Mouse (Mus musculus): ENCODE results near the gene Kif16b. TPM values are rescaled to one million over a fixed set of nuclear protein-coding genes. Genes with fewer than 3 reads are reported as not detected.

Gene Kif16b
- polyA plus RNA-seq, 1 experiment from 2014 or later, result 9.4 TPM

DNA sequence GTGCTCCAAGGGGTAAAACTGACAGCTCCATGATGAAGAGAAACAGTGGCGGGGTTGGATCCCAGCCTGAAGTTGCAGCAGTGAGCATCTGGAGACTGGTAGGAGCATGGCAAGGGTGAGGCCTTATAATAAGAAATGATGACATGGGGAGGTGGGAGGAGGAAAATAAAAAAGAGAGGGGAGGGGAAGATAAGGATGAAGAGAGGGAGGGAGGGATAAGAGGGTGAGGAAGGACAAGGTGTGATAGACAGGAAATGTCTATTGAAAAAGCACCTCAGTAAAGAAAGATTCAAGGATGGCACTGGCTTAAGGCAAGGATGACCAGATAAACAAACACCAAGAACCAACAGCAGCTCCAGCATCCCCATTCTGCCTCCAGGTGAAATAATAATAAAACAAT, 126.6 kb downstream of the Kif16b start:
- H3K9ac ChIP-seq, result no peak overlapping the region
- ATAC-seq (ENCODE audit: extremely low read depth, insufficient number of reproducible peaks, low FRiP score, low TSS enrichment), result no peak
- no peak overlapping the region for H3K27ac ChIP-seq (replicated peaks)
- WGBS, result 64% methylated on average over 1 of the region's 1 CpGs
- H3K27me3 ChIP-seq (replicated peaks), result no peaks in the 10 kb centered on the region
- H3K36me3 ChIP-seq, result no peaks in the 10 kb centered on the region
- no peak overlapping the region for H3K4me3 ChIP-seq
- H3K4me2 ChIP-seq, result no peak overlapping the region
- 0 out of 2 replicates have a peak, but pooled peaks cover 4% of the 10 kb centered on the region for H3K4me1 ChIP-seq
- no peaks in the 10 kb centered on the region for H3K9me3 ChIP-seq

DNA sequence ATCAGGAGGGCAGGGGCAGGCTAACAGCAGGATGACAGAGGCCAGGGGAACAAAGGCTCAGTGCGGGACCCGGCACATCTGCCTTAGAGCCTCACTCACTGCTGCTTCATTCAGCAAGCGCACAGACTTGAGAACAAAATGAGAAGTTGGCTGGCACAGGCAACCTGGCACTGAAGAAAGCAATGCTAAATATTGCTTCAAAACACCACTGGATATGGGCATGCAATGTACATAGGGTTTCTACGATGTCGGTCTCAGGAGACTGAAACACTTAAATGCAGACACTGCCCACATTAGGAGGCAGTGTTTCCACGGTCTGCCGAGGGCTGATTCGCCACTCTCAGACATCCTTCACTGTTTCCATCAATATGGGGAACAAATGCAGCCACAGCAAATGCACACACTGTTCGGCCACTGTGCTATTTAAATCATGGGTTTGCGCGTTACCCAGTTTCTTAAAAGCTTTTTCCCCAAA, 131.6 kb downstream of the Kif16b start:
- 81% methylated on average over 11 of the region's 11 CpGs for WGBS
- Histone ChIP-seq H3K36me3 (no peaks in the 10 kb centered on the region), H3K4me1 (no peaks in the 10 kb centered on the region), H3K4me2 (no peak overlapping the region), H3K27ac (replicated peaks) (no peak overlapping the region), H3K4me3 (no peak overlapping the region), H3K27me3 (replicated peaks) (no peaks in the 10 kb centered on the region), H3K9ac (no peak overlapping the region), H3K9me3 (no peaks in the 10 kb centered on the region)
- no peak for ATAC-seq (ENCODE audit: extremely low read depth, insufficient number of reproducible peaks, low FRiP score, low TSS enrichment)

DNA sequence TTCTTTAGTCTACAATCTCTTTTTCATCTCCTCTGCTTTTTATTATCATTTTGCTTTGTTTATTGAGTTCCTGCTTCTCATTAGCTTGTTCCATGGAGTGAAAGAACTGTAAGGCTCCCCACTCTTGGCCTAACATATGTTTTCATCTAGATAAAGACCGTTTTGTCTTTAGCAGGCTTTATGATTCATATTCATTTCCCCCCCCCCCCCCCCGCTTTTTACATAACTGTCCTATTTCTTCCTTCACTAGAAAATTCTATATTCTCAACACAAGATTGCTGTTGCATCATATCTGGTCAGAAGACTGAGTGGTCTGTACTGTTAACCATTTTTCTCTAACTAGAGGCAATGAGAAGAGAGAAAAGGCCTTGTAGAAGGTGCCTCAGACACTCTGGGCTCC, 137.1 kb downstream of the Kif16b start:
- Histone ChIP-seq H3K4me3 (no peak overlapping the region), H3K9ac (no peak overlapping the region), H3K4me2 (no peak overlapping the region), H3K9me3 (no peaks in the 10 kb centered on the region), H3K4me1 (0 out of 2 replicates have a peak, but pooled peaks cover 5% of the 10 kb centered on the region), H3K36me3 (no peaks in the 10 kb centered on the region), H3K27me3 (replicated peaks) (no peaks in the 10 kb centered on the region), H3K27ac (replicated peaks) (no peak overlapping the region)
- no peak for ATAC-seq (ENCODE audit: extremely low read depth, insufficient number of reproducible peaks, low FRiP score, low TSS enrichment)
- 61% methylated on average over 2 of the region's 2 CpGs for WGBS

DNA sequence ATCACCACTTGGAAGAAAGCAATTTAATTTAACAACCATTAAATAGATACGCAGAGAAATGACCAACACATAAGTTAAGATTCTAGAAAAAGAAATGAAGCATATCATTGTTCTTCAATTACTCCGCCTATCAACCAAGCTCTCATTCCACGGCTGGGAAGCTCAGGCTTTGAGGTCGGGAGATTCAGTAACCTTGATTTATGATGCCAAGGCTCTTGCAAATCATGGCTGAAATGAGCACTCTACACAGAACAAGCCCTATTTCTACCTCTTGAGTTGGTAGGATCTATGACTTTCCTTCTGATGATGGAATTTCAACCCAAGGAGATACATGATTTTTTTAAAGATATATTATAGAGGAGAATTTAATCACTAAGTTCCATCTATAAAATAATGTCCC, 140.5 kb downstream of the Kif16b start:
- H3K36me3 ChIP-seq, result peaks cover 2% of the 10 kb centered on the region; the same call in 1 of the 2 replicates
- H3K9ac ChIP-seq, result no peak overlapping the region
- no peak overlapping the region for H3K4me2 ChIP-seq
- WGBS, result 77% methylated on average over 4 of the region's 4 CpGs
- no peak overlapping the region for H3K27ac ChIP-seq (replicated peaks)
- H3K4me3 ChIP-seq, result no peak overlapping the region
- peaks cover 11% of the 10 kb centered on the region; the same call in 1 of the 2 replicates for H3K4me1 ChIP-seq
- ATAC-seq (ENCODE audit: extremely low read depth, insufficient number of reproducible peaks, low FRiP score, low TSS enrichment), result no peak
- H3K27me3 ChIP-seq (replicated peaks), result no peaks in the 10 kb centered on the region
- no peaks in the 10 kb centered on the region for H3K9me3 ChIP-seq

DNA sequence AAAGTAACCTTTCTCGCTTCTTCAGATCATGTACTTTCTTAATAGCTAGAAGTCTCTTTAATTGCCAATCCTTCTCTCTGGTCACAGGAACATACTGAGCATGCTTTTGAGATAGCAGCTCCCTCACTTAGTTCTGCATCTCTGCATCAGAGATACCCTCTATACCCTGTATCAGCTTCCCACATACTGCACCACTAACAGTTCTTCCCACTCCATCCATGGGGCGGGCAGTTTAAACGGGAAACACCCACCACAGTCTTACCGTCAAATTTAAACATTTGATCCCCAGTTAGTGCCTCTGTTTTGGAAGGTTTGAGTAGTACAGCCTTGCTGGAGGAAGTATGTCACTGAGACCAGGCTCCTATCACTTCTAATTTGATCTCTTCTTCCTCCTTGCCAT, 142.1 kb downstream of the Kif16b start:
- peaks cover 11% of the 10 kb centered on the region; the same call in 1 of the 2 replicates for H3K4me1 ChIP-seq
- H3K9ac ChIP-seq, result no peak overlapping the region
- peaks cover 7% of the 10 kb centered on the region; the same call in 1 of the 2 replicates for H3K36me3 ChIP-seq
- WGBS, result 88% methylated on average over 4 of the region's 4 CpGs
- no peak overlapping the region for H3K4me2 ChIP-seq
- H3K27me3 ChIP-seq (replicated peaks), result no peaks in the 10 kb centered on the region
- H3K27ac ChIP-seq (replicated peaks), result no peak overlapping the region
- no peak for ATAC-seq (ENCODE audit: extremely low read depth, insufficient number of reproducible peaks, low FRiP score, low TSS enrichment)
- no peaks in the 10 kb centered on the region for H3K9me3 ChIP-seq
- no peak overlapping the region for H3K4me3 ChIP-seq

DNA sequence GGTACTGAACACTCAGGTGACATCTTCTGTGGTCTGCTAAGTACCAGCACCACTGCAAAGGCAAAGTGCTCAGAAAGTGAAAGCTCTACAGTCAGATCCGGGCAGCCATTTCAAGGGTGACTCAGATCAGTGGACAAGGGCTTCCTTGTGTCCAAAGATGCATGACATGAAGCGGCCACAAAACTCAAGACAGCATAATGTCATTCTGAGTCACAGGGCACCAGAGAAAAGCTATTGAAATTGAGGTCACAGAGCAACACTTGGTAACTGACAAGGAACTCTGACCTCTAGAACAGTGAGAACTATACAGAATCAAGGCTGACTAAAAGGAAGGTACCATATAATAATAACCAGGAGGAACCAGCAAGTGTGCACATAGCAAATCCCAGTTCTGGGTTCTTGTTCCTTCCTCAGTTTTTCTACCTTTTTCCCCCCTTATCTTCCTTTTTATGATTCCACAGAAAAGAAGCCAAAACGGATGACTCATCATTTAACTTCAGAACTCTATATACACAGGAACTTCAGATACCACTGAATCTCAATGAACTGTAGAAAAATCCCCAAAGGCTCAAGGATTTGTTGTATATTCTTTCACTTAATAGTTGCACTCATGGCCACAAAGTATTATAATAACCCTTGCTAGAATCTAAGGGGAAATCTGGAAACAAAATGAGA, 143.1 kb downstream of the Kif16b start:
- Histone ChIP-seq H3K27me3 (replicated peaks) (no peaks in the 10 kb centered on the region), H3K36me3 (peaks cover 7% of the 10 kb centered on the region; the same call in 1 of the 2 replicates), H3K4me2 (no peak overlapping the region), H3K4me3 (no peak overlapping the region), H3K4me1 (peaks cover 11% of the 10 kb centered on the region; the same call in 1 of the 2 replicates), H3K27ac (replicated peaks) (no peak overlapping the region), H3K9me3 (no peaks in the 10 kb centered on the region), H3K9ac (no peak overlapping the region)
- WGBS, result 69% methylated on average over 3 of the region's 3 CpGs
- ATAC-seq (ENCODE audit: extremely low read depth, insufficient number of reproducible peaks, low FRiP score, low TSS enrichment), result no peak

DNA sequence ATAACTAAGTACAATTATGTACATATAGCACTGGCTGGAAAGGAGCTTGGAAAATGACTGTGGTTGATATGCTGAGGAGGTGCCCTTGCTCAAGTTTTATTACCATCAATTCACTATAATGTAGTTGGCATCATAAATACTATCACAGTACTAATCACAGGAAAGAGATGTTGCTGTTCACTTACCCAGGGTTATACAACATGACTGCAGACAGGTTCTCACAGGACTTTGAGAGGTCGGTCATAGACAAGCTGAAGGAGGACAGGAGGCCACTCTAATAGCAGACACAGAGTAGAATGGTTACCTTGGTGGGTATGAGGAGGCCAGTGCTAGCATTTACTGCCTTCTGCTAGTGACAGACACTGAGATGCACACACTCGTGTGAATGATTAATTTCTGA, 162.0 kb downstream of the Kif16b start:
- ATAC-seq (ENCODE audit: extremely low read depth, insufficient number of reproducible peaks, low FRiP score, low TSS enrichment), result no peak
- H3K9ac ChIP-seq, result no peak overlapping the region
- no peaks in the 10 kb centered on the region; the same call in 1 of the 2 replicates for H3K4me1 ChIP-seq
- no peaks in the 10 kb centered on the region for H3K27me3 ChIP-seq (replicated peaks)
- no peak overlapping the region for H3K4me2 ChIP-seq
- 69% methylated on average over 2 of the region's 2 CpGs for WGBS
- H3K4me3 ChIP-seq, result no peak overlapping the region
- no peaks in the 10 kb centered on the region for H3K9me3 ChIP-seq
- no peak overlapping the region for H3K27ac ChIP-seq (replicated peaks)
- H3K36me3 ChIP-seq, result peaks cover 6% of the 10 kb centered on the region

DNA sequence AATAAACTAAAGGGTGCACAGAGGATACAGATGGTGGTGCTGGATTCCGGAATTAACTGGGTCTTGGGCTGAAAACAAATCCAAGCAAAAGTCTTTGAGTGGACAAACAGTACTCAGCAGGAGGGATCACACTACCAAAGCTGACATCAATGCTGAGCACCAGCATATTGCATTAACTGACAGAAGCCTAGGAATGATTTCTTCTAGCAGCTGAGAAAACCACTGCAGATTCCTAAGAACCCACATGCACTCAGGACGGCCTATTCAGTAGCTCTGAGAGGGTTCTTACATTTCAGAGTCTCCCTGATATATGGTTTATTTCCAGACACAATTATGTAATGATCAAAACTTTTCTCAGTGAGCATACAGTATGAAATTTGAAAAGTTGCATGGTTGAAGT, 162.8 kb downstream of the Kif16b start:
- H3K27ac ChIP-seq (replicated peaks), result no peak overlapping the region
- no peak overlapping the region for H3K9ac ChIP-seq
- H3K4me2 ChIP-seq, result no peak overlapping the region
- no peak overlapping the region for H3K4me3 ChIP-seq
- 76% methylated on average over 2 of the region's 2 CpGs for WGBS
- H3K27me3 ChIP-seq (replicated peaks), result no peaks in the 10 kb centered on the region
- peaks cover 6% of the 10 kb centered on the region for H3K36me3 ChIP-seq
- peaks cover 5% of the 10 kb centered on the region; the same call in 1 of the 2 replicates for H3K4me1 ChIP-seq
- H3K9me3 ChIP-seq, result no peaks in the 10 kb centered on the region
- ATAC-seq (ENCODE audit: extremely low read depth, insufficient number of reproducible peaks, low FRiP score, low TSS enrichment), result no peak

DNA sequence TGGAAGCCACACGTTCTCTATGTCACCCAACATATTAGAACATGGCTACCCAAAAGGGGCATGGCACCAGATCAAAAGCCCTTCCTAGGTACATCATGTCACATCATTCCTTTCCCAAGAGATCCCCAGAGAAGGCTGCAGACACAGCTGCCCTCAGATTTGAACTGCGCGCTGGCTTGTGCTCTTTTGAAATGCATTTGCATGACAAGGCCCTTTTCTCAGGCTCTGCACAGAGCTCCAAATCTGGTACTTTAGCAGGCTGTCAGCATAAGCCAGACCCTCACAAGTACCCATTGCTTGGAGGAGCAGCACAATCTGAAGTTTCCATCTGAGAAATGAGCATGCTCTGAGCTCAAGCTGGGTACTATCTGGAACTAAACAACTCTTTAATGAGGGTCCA, 165.6 kb downstream of the Kif16b start:
- Histone ChIP-seq H3K36me3 (peaks cover 3% of the 10 kb centered on the region), H3K9ac (no peak overlapping the region), H3K9me3 (no peaks in the 10 kb centered on the region), H3K27me3 (replicated peaks) (no peaks in the 10 kb centered on the region), H3K4me2 (no peak overlapping the region), H3K4me3 (no peak overlapping the region), H3K27ac (replicated peaks) (no peak overlapping the region), H3K4me1 (peaks cover 30% of the 10 kb centered on the region)
- no peak for ATAC-seq (ENCODE audit: extremely low read depth, insufficient number of reproducible peaks, low FRiP score, low TSS enrichment)
- 89% methylated on average over 3 of the region's 3 CpGs for WGBS

DNA sequence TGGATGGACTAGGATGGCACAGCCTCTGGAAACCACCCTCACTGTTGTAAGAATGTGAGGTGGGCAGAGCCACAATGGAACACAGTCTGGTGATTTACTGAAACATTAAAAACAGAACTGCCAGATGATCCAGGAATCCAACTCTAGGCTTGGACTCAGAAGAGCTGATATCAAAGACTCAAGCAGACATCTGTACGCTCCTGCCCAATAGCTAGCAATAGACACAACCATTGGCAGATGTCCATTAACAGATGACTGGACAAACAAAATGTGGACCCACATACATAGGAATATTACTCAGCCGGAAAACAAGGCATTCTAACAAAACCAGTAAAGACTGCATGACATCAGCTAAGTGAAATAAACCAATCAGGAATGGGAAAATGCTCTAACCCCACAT, 167.3 kb downstream of the Kif16b start:
- no peak overlapping the region for H3K4me3 ChIP-seq
- H3K9me3 ChIP-seq, result no peaks in the 10 kb centered on the region
- no peaks in the 10 kb centered on the region for H3K27me3 ChIP-seq (replicated peaks)
- H3K27ac ChIP-seq (replicated peaks), result no peak overlapping the region
- H3K4me1 ChIP-seq, result peaks cover 30% of the 10 kb centered on the region
- no peaks in the 10 kb centered on the region for H3K36me3 ChIP-seq
- H3K9ac ChIP-seq, result no peak overlapping the region
- 83% methylated on average over 2 of the region's 2 CpGs for WGBS
- no peak overlapping the region for H3K4me2 ChIP-seq
- ATAC-seq (ENCODE audit: extremely low read depth, insufficient number of reproducible peaks, low FRiP score, low TSS enrichment), result no peak

DNA sequence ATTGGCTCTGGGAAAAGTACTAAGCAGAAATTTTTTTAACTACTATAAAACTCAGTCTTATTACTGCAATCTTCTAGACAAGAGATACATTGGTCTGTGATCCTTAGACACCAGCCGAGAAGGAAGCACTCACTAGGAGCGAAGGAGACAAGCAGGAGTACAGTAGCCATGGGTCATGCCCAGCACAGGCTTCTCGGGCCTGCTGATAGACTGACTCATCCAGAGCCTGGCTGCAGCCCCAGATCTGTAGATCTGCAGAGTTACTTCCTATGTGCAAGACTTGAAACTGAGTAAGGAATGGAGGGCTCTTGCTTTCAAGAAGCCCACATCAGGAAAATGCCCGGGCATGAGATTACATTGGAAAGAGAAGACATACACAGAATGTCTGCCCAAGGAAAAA, 169.0 kb downstream of the Kif16b start:
- WGBS, result 71% methylated on average over 4 of the region's 4 CpGs
- Histone ChIP-seq H3K36me3 (no peaks in the 10 kb centered on the region), H3K4me3 (no peak overlapping the region), H3K27ac (replicated peaks) (peak overlapping the region; percentile 48), H3K9me3 (no peaks in the 10 kb centered on the region), H3K27me3 (replicated peaks) (no peaks in the 10 kb centered on the region), H3K9ac (no peak overlapping the region), H3K4me2 (no peak overlapping the region), H3K4me1 (peaks cover 30% of the 10 kb centered on the region)
- no peak for ATAC-seq (ENCODE audit: extremely low read depth, insufficient number of reproducible peaks, low FRiP score, low TSS enrichment)

DNA sequence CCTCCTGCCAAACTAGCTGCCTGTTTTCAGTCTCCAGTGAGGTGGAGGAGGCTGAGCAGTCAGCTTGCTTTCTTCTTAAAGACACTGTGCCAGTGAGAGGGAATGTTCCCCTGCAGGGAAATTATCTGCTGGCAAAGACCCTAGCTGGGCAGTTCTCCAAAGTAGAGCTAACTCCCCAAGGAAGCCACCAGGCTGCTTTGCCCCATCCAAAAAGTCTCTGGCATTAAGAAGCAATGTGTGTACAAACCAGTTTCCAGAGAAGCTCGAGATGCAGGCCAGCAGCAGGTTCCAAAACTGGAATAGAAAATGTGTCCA, 169.6 kb downstream of the Kif16b start:
- Histone ChIP-seq H3K9ac (no peak overlapping the region), H3K27ac (replicated peaks) (peak overlapping the region; percentile 56), H3K36me3 (no peaks in the 10 kb centered on the region), H3K4me2 (no peak overlapping the region), H3K4me3 (no peak overlapping the region), H3K9me3 (no peaks in the 10 kb centered on the region), H3K4me1 (peaks cover 30% of the 10 kb centered on the region), H3K27me3 (replicated peaks) (no peaks in the 10 kb centered on the region)
- ATAC-seq (ENCODE audit: extremely low read depth, insufficient number of reproducible peaks, low FRiP score, low TSS enrichment), result no peak
- WGBS, result 36% methylated on average over 1 of the region's 1 CpGs
